Mouse (Mus musculus) myocyte (in vitro differentiated cells): ENCODE data around the gene Pbx3. TPM values are rescaled to one million over a fixed set of nuclear protein-coding genes. Genes with fewer than 3 reads are reported as not detected.

ENCODE experiments used
- H3K27me3 ChIP-seq: one replicate; pipeline ENCODE4 v1.6.1; 2011; ENCODE audit not compliant: control insufficient read depth, insufficient read depth, insufficient read length
- H3K36me3 ChIP-seq: one replicate; pipeline ENCODE4 v1.6.1; 2011; ENCODE audit not compliant: control insufficient read depth, insufficient read depth
- H3K4me2 ChIP-seq: one replicate; pipeline ENCODE4 v1.6.1; 2011; ENCODE audit warnings: low read depth, control low read depth
- H3K4me3 ChIP-seq: one replicate; pipeline ENCODE4 v1.5.1; 2011; ENCODE audit warnings: mild to moderate bottlenecking, control low read depth, moderate library complexity
- H3K79me2 ChIP-seq: one replicate; pipeline ENCODE4 v1.6.1; 2011; ENCODE audit not compliant: control insufficient read depth, insufficient read depth
- H3ac ChIP-seq: one replicate; pipeline ENCODE4 v1.6.1; 2011; ENCODE audit not compliant: control insufficient read depth, insufficient read length
- CEBPB ChIP-seq: IDR thresholded peaks from 2 replicates; pipeline ENCODE4 v1.6.1; 2011; ENCODE audit warnings: mild to moderate bottlenecking, moderate library complexity; ENCODE audit not compliant: poor library complexity, insufficient read depth, severe bottlenecking
- E2F4 ChIP-seq: IDR thresholded peaks from one replicate; pipeline ENCODE4 v1.6.1; 2011; ENCODE audit warnings: mild to moderate bottlenecking, control low read depth, moderate library complexity; ENCODE audit not compliant: insufficient read depth
- MAX ChIP-seq: IDR thresholded peaks from one replicate; pipeline ENCODE4 v1.6.1; 2011; ENCODE audit warnings: low read depth, mild to moderate bottlenecking, control low read depth
- MYOD1 ChIP-seq, 3 experiments: IDR thresholded peaks; one replicate each; pipeline ENCODE4 v1.6.1; 2011; ENCODE audit warnings: control low read depth in 2 of 3, low read depth in 2 of 3, mild to moderate bottlenecking in 2 of 3, moderate library complexity in 1 of 3; ENCODE audit not compliant: insufficient read length in 2 of 3, control insufficient read depth in 1 of 3
- MYOG ChIP-seq, 3 experiments: IDR thresholded peaks; one replicate each; pipeline ENCODE4 v1.6.1; 2011; ENCODE audit warnings: control low read depth in 2 of 3, low read depth in 2 of 3, mild to moderate bottlenecking in 2 of 3; ENCODE audit not compliant: insufficient read length in 2 of 3, control insufficient read depth in 1 of 3, insufficient read depth in 1 of 3
- POLR2A ChIP-seq: IDR thresholded peaks from one replicate; pipeline ENCODE4 v1.6.1; 2011; ENCODE audit warnings: low read depth, mild to moderate bottlenecking, control low read depth, moderate library complexity; ENCODE audit not compliant: insufficient read length
- POLR2AphosphoS2 ChIP-seq: IDR thresholded peaks from one replicate; pipeline ENCODE4 v1.6.1; 2011; ENCODE audit warnings: low read depth, control low read depth; ENCODE audit not compliant: insufficient read length
- REST ChIP-seq: IDR thresholded peaks from one replicate; pipeline ENCODE4 v1.6.1; 2011; ENCODE audit warnings: mild to moderate bottlenecking, control low read depth, moderate library complexity; ENCODE audit not compliant: insufficient read depth, insufficient read length
- SRF ChIP-seq: IDR thresholded peaks from one replicate; pipeline ENCODE4 v1.6.1; 2011; ENCODE audit warnings: low read depth; ENCODE audit not compliant: control insufficient read depth, insufficient read length
- TCF12 ChIP-seq: IDR thresholded peaks from one replicate; pipeline ENCODE4 v1.6.1; 2011; ENCODE audit warnings: mild to moderate bottlenecking, control low read depth; ENCODE audit not compliant: poor library complexity, insufficient read depth, severe bottlenecking
- TCF3 ChIP-seq: IDR thresholded peaks from one replicate; pipeline ENCODE4 v1.6.1; 2011; ENCODE audit warnings: low read depth, control low read depth; ENCODE audit not compliant: insufficient read length
- USF1 ChIP-seq: IDR thresholded peaks from one replicate; pipeline ENCODE4 v1.6.1; 2011; ENCODE audit warnings: low read depth, mild to moderate bottlenecking, control low read depth, moderate library complexity
- polyA plus RNA-seq: library from polyadenylated mRNA; unstranded; fragments of >200 nt; fragmentation: generic; extraction: Trizol; gene quantifications from one replicate; pipeline ENCODE4 v1.2.1, GENCODE M21; 2012; ENCODE audit warnings: missing spikeins

The Pbx3 gene
- polyA plus RNA-seq, 1 experiment, result 6.1 TPM

DNA sequence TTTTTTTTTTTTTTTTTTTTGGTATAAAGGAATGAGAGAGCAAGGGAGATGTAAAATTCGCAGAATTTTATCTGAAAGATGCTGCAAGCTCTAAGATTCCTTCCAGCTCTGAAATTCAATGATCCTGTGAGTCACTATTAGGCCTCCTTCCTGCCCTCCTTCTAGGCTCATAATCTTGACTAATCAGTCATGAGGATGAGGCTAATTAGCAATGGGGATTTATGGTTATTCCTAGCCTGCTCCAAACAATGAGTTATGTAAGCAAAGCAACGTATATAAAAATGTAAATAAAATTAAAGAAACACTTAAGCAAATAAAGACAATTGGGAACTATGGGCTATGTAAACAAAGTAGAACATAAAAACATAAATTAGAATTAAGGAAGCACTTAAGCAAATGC, 1.4 kb upstream of the Pbx3 start:
- Histone ChIP-seq H3ac (no peak overlapping the region), H3K4me2 (no peak overlapping the region), H3K36me3 (no peaks in the 10 kb centered on the region), H3K27me3 (no peaks in the 10 kb centered on the region), H3K4me3 (no peak overlapping the region), H3K79me2 (no peaks in the 10 kb centered on the region)
- TF ChIP-seq TCF12 (no peak), REST (no peak), MYOD1 (IDR thresholded peaks at IDR 0.05; ENCODE audit: control insufficient read depth in 1 of 3, insufficient read length in 2 of 3, low read depth in 2 of 3) (no peak), MAX (no peak), POLR2AphosphoS2 (no peak), SRF (no peak), USF1 (no peak), CEBPB (no peak), POLR2A (no peak), TCF3 (no peak), MYOG (IDR thresholded peaks at IDR 0.05; ENCODE audit: control insufficient read depth in 1 of 3, insufficient read depth in 1 of 3, insufficient read length in 2 of 3, low read depth in 2 of 3) (no peak)

DNA sequence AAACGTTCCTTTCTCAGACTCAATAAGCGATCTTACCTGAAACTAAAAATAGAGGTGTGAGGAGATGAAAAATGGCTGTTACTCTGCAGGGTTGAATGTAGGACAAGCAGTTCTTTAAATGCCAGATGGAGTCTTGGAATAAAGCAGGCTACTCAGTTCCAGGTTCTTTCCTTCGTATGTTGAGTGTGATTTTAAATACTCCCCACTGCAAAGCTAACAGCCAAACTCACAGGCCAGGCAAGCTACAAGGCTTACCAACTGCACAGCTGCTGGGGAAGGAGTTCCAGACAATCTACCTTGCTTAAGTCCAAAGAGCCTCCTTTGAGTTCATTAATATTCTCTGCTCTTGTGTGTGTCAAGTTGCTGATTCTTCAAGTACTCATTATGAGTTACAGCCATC, 944 bp upstream of the Pbx3 start:
- Histone ChIP-seq H3K4me3 (no peak overlapping the region), H3ac (no peak overlapping the region), H3K36me3 (no peaks in the 10 kb centered on the region), H3K27me3 (no peaks in the 10 kb centered on the region), H3K4me2 (no peak overlapping the region), H3K79me2 (no peaks in the 10 kb centered on the region)
- no peak for TF ChIP-seq USF1
- TF ChIP-seq POLR2A, result no peak
- TF ChIP-seq REST, result no peak
- TF ChIP-seq CEBPB, result no peak
- no peak for TF ChIP-seq MYOG (IDR thresholded peaks at IDR 0.05; ENCODE audit: control insufficient read depth in 1 of 3, insufficient read depth in 1 of 3, insufficient read length in 2 of 3, low read depth in 2 of 3)
- TF ChIP-seq E2F4, result no peak

DNA sequence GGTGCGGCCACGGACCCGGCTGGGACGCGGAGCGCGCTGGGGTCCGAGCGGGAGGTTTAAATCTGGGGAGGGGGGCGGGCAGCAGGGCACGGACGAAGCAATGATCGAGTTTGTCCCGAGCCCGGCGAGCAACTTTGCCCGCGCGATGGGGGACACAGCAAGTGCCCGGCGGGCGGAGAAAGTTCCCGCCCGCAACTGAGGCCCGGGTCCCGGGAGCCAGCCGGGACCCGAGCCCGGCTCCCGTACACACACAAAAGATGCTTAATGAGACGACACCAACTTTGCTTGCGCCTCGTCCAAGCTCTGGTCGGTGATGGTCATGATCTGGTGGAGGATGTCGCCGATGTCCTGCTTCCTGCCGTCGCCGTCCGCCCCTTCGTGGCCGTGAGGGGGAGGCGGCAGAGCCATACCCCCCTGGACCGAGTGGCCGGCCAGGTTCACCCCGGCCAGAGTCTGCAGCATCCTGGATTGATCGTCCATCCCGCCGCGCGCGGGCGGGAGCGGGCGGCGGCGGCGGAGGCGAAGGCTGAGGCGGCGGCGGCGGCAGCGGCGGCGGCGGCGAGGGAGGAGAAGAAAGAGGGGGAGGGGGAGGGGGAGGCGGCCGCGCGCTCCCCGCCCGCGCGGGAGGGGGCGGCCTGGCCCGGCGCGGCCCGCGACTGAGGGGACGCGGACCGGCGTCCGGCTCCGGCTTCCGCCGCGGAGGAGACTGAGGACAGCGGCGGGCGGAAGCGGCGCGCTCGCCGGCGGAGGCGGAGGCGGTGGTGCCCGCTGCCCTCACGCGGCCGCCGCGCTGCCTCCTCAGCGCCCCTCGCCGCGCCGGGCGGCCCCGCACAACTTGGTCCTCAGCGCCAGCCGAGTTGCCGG, 1.3 kb downstream of the Pbx3 start:
- H3K4me3 ChIP-seq, result peak overlapping the region; percentile 48
- H3K36me3 ChIP-seq, result no peaks in the 10 kb centered on the region
- H3ac ChIP-seq, result peak overlapping the region; percentile 60
- peak overlapping the region; percentile 74 for H3K4me2 ChIP-seq
- H3K27me3 ChIP-seq, result no peaks in the 10 kb centered on the region
- H3K79me2 ChIP-seq, result no peaks in the 10 kb centered on the region
- TF ChIP-seq MYOD1 (IDR thresholded peaks at IDR 0.05; ENCODE audit: control insufficient read depth in 1 of 3, insufficient read length in 2 of 3, low read depth in 2 of 3) (no peak), POLR2A (peak; percentile 62), POLR2AphosphoS2 (peak; percentile 52)

DNA sequence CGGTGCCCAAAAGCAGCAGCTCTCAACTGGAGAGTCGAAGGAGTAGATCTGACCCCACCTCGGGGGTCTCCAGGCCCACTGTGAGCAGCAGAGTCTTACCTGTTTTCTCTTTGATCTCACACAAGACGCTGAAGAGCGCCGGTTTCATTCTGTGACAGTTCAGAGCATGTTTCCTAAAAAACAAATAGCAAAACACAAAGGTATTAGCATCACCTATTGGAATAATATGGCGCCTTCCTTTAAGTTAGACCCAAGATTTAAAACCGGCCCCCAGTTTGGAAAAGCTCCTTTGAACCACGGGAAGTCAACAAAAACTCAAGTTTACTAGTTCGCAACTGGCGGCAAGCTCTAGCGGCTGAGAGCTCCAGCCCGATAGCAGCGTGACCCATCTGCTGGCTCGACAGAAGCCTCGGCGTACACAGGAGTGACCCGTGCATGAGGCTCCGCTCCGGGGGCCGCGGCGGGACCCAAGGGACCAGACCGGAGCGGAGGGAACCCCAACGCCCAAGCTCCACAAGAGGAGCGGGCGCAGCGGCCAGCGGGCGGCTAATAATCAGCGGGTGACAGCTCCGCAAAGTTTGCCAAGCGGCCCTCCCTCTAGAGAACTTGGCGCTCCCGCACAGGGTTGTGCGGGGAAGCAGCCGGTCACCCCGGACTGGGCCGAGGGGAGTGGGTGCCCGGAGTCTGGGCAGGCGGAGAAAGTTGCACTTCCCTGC, 2.1 kb downstream of the Pbx3 start:
- no peaks in the 10 kb centered on the region for H3K79me2 ChIP-seq
- H3K4me3 ChIP-seq, result peak overlapping the region; percentile 48
- H3K36me3 ChIP-seq, result no peaks in the 10 kb centered on the region
- peak overlapping the region; percentile 60 for H3ac ChIP-seq
- peak overlapping the region; percentile 74 for H3K4me2 ChIP-seq
- H3K27me3 ChIP-seq, result no peaks in the 10 kb centered on the region
- no peak for TF ChIP-seq TCF12
- TF ChIP-seq REST, result no peak
- TF ChIP-seq USF1, result no peak
- TF ChIP-seq TCF3, result no peak
- TF ChIP-seq SRF, result no peak
- no peak for TF ChIP-seq E2F4
- TF ChIP-seq MYOG (IDR thresholded peaks at IDR 0.05; ENCODE audit: control insufficient read depth in 1 of 3, insufficient read depth in 1 of 3, insufficient read length in 2 of 3, low read depth in 2 of 3), result no peak
- no peak for TF ChIP-seq CEBPB
- TF ChIP-seq MYOD1 (IDR thresholded peaks at IDR 0.05; ENCODE audit: control insufficient read depth in 1 of 3, insufficient read length in 2 of 3, low read depth in 2 of 3), result no peak
- no peak for TF ChIP-seq MAX
- no peak for TF ChIP-seq POLR2AphosphoS2
- no peak for TF ChIP-seq POLR2A

DNA sequence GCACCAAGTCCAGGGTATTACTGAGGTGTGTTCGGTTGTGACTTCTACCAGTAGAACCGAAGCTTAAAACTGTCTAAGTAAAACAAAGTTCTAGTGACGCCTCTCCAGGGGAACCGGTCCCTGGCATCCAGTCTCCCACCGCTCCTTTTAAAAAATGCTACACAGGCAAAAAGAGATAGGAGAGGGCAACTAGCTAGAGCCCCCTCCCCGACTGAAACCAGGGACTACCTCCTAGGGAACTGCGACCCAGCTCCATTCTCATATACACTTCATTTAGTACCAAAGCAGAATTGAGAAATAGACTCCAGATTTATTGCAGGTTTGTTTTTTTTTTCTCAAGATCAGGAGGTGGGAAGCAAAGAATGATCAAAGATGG, 2.6 kb downstream of the Pbx3 start:
- Histone ChIP-seq H3K4me2 (peak overlapping the region; percentile 74), H3K36me3 (no peaks in the 10 kb centered on the region), H3K27me3 (no peaks in the 10 kb centered on the region), H3K4me3 (peak overlapping the region; percentile 48), H3K79me2 (no peaks in the 10 kb centered on the region), H3ac (no peak overlapping the region)
- TF ChIP-seq E2F4, result no peak
- TF ChIP-seq USF1, result no peak
- no peak for TF ChIP-seq MYOG (IDR thresholded peaks at IDR 0.05; ENCODE audit: control insufficient read depth in 1 of 3, insufficient read depth in 1 of 3, insufficient read length in 2 of 3, low read depth in 2 of 3)
- TF ChIP-seq POLR2A, result no peak
- TF ChIP-seq MAX, result no peak
- no peak for TF ChIP-seq POLR2AphosphoS2
- no peak for TF ChIP-seq MYOD1 (IDR thresholded peaks at IDR 0.05; ENCODE audit: control insufficient read depth in 1 of 3, insufficient read length in 2 of 3, low read depth in 2 of 3)
- TF ChIP-seq CEBPB, result no peak
- TF ChIP-seq SRF, result no peak
- no peak for TF ChIP-seq TCF3
- TF ChIP-seq REST, result no peak
- TF ChIP-seq TCF12, result no peak
